Mouse (Mus musculus) urinary bladder, postnatal 36 days (tissue): ENCODE measurements at regions not wholly inside any gene's neighbourhood (a gene's known extent, or its start where the extent isn't known, plus 50 kb on each side); places are given as distances from the start of the nearest gene placed in this dataset.
"Not testable (repeated sequence)": the region's sequence is repeated elsewhere in the genome, so short reads cannot be mapped to it uniquely, and the experiment has no call there.

Experiments
- DNase-seq, 2 experiments: peaks; one replicate each; pipeline ENCODE4 v3.0.0; 2022; ENCODE audit warnings: low spot score in 2 of 2, mixed read lengths in 1 of 2

DNA sequence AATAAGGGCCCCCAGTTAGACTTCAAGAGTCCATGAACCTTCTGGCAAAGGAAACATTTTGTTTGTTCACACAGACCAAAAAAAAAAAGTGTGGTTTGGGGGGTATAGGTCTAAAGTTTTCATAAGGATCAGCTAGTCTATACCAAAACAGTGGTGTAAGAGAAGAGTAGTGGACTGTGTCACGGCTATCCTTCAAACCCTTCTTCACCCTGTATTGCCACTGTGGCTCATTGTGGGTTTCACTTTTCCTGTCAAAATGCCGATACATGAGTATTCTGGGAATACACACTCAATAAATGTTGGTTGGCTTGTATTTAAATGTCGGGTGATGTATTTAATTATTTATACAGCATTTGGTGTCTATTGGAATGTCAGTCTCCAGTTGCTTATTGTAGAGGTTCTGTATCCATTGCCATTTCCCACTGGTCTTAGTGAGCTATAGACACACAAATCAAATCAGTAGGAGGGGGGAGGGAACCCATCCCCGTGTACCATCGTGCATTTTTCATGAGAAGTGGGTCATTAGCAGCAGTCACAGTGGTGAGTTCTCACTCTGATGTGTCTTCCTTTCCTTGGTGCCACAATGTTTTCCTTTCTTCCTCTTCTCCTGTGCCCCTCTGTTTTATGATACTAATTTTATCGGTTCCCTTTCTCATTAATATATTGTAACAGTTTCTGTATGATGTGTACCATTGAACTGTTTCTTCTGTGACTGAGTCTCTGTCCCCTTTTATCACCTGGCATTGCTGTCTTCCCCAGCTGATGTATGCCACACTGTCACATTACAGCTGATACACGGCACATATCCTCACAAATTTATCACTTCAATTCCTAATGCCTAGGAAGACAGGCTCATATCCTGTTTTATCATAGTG lies 187.8 kb upstream of the Tsc22d2 start:
- no peak for DNase-seq

DNA sequence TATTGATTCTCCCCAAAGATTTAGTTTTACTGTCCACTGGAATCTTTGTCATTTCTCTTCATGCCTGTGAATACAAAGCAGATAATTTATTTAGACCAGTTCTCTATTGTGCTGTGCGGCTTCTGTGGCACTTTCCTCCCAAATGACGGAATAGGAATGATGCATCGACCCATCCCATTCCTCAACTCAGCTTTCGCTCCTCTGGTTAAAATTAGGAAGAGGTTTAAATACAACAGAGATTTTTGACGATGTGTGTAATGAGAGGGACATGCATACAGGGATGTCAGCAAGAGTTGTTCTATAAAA lies 187.2 kb upstream of the Tsc22d2 start:
- no peak for DNase-seq

DNA sequence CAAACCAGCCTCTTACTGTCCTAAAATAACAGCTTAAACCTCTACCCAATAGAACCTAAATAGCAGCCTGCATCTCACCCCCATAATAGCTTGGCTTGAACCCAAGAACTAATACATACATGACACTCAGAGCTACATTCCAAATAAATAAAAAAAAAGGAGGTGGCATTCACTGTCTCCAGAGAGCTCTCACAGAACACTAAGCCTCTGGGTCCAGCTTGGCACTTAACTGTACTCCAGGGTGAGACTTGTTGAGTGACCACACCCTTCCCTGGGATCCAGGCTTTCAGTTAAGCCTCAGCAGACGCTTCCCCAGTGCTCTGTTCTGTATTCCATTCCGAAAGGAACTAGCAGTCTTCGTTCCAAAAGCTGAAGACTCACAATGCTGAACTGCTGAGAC lies 186.3 kb upstream of the Tsc22d2 start:
- DNase-seq = no peak

DNA sequence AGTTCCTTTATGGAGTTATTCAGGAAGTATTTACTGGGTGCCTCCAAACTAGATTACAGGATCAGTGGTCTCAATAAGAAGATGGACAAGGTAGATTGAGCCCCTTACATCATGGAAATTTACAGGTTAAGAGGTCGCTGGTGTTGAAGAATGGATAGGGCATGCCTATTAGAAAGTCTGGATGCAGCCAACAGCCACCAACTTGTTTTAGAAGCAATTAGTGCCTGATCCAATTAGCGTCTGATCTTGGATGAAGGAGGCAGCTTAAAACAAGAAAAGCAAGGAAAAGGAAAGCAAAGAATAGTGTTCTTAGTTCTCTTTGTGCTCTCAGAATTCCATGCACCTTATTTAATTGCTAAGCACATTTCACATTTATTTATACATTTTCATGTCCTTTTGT lies 182.8 kb upstream of the Tsc22d2 start:
- DNase-seq = no peak

GRCm38 (mm10) chr3:58233296-58233695 lies 181.2 kb upstream of the Tsc22d2 start:
- DNase-seq = no peak

DNA sequence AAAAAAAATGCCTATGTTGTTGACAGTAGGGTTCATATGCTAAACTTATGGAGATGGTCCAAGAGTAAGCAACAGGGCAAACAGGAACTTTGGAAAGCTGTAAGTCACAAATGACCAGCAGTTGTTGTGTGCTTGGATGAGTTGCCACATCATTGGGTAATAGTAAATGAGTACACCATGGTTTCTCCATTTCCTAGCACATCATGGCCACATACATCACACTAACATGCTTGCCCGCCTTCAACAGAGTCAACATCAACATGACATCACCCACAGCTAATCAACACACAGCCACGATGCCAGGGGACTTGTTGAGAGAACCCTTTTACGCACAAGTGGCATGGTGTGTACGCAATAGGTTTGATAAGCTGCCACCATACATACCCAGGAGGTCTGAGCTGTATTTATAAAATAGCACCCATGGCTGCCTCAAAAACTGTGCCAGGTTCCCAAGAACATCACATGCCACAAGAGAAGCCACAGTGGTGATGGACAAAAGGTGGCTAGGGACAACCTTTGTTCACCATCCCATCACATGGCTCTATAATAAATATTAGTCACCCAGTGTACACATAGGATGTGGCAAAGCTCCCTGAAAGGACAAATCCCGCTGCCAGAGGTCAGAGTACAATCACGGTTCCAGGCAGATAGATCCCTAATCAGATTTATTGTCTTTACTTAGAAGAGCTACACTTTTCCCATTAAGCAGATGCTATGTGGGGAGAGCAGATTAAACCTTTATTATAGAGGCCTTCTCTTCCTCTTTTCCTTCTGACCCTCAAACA lies 179.5 kb upstream of the Tsc22d2 start:
- no peak for DNase-seq

DNA sequence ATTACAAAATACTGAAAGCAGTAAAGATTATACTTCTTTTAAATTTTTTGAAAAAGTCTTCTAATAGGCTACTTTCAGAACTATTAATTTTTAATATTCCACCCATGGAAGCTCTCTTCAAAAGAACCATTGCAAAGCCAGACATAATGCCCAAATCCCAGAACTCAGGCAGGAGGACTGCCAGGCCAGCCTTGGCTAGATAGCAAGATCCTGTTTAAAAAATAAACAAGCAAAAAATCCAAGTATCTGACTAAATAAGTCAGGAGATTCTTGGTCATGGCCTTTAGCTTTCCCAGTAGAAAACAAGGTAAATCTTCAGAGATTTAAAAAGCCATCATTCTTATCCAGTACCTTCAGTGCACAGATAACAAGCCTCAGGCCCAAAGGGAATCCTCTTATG lies 176.4 kb upstream of the Tsc22d2 start:
- DNase-seq = no peak

DNA sequence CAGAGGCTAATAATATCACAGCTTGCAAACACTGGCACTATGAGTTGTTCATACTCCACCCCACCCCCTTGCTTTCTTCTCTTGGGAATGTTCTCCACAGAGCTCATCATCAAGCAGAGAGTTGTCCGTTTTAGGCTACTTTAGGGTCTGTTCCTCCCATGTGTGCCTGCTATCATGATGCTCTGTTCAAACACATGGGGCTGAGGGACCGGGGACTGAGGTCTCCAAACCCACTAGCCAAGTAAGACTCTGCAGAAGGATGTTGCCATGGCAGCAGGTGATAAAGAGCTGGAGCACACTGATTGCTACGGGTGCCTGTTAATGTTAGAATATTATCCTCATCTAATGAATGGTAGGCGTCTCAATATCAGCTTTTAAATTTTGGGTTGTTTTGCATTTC lies 173.7 kb upstream of the Tsc22d2 start:
- no peak for DNase-seq

DNA sequence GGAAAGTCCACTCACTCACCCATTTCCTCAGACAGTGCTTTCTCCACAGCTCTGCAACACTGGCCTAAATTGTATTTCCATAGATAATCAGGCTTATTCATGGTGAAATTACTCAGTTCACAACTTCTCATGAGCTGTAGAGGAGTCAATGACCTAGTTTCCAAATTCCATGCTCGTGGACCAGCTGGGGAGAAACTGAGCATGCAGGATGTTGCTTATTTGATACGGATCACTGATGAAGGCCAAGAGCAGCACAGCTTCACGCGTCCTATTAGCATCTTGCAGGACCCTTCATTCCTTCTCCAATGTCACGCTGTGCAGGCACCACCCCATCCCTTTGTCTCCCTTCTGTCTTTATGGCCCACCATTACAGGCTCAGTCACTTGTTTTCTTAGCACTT lies 169.2 kb upstream of the Tsc22d2 start:
- DNase-seq = no peak

DNA sequence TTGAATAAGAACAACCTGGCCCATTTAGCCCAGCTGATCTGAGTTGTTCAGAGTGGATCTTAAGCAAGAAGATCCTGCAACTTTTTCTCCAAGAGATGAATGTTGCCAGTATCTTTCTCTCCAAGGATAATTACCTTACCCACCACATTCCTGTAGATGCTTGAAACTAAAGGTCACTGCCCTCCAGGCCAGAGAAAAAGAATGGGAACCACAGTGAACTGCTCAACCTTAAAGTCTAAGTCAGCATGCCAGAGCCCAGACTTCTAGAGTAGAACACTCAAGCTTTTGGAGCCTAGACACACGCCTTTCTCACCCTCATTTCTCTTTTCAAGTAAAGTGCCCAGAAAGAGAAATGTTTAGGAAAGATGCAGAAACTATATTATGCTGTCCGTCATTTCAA lies 166.5 kb upstream of the Tsc22d2 start:
- DNase-seq = no peak

- no peak for DNase-seq
Measured at GRCm38 (mm10) chr3:58253942-58254341, 160.6 kb upstream of the Tsc22d2 start.

DNA sequence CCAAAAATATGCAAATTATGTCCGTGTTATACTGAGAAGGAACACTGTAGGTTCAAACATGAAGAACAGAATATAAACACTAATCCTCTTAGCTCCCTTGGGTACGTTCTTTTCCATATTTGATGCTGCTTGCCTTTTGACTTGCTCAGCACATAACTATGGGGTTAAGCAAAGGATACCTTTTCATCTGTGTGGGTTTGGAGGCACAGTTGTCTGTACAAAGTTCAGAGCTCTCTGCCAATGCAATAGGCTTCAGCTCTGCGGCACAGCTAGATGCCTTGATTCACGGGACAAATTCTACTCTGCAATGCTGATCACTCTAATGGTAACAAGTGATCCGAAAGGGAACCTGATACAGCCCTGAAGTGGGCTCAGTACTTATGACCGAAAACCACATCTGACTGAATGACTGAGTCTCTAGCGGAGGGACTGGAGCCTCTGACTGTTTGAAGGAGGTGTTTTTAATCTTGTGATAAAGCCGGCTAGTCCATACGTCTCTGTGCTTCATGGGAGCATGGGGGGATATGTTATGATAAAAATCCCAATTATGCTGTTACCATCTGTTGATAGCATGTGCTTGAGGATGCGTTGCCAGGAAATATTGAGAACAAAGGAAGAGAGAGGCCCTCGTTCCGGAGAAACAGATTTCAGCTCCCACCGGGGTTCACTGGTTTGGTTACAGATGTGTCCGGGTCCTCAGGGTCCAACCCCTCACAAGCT lies 146.7 kb upstream of the Tsc22d2 start:
- DNase-seq = no peak

DNA sequence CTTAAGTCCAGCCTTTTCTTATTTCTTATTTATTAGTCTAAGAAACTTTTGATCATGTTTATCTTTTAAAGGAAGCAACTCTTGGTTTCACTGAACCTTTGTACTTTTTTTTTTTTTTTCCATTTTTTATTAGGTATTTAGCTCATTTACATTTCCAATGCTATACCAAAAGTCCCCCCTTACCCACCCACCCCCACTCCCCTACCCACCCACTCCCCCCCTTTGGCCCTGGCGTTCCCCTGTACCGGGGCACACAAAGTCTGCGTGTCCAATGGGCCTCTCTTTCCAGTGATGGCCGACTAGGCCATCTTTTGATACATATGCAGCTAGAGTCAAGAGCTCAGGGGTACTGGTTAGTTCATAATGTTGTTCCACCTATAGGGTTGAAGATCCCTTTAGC lies 143.1 kb upstream of the Tsc22d2 start:
- not testable (repeated sequence) for DNase-seq

GRCm38 (mm10) chr3:58281291-58281690 lies 133.2 kb upstream of the Tsc22d2 start:
- no peak for DNase-seq

GRCm38 (mm10) chr3:58284371-58284770 lies 130.1 kb upstream of the Tsc22d2 start:
- not testable (repeated sequence) for DNase-seq

DNA sequence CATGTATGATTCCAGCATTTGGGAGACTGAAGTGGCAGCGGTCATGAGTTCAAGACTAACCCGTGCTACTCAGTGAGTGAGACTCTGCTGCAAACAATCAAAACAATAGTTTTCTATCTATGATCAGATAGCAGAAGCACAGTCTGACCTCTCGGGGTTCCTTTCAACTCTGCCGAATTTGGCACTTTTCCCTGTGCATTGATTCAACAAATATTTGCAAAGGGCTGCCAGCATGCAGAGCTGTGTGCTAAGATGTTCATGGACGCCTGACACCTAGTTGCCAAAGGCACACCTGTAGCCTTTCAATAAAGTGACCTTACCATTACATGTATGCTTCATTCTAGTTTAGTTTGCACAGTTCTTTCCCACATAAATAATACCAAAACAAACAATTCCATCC lies 118.7 kb upstream of the Tsc22d2 start:
- no peak for DNase-seq

GRCm38 (mm10) chr3:58300213-58300612 lies 114.3 kb upstream of the Tsc22d2 start:
- DNase-seq = no peak

GRCm38 (mm10) chr3:58300801-58301485 lies 113.6 kb upstream of the Tsc22d2 start:
- no peak for DNase-seq

- DNase-seq = no peak
Measured at GRCm38 (mm10) chr3:58302322-58302721, 112.2 kb upstream of the Tsc22d2 start.

GRCm38 (mm10) chr3:58303746-58304145 lies 110.8 kb upstream of the Tsc22d2 start:
- DNase-seq = no peak

GRCm38 (mm10) chr3:58309601-58310000 lies 104.9 kb upstream of the Tsc22d2 start:
- DNase-seq = peak in 1 of 2 experiments; percentile 14

DNA sequence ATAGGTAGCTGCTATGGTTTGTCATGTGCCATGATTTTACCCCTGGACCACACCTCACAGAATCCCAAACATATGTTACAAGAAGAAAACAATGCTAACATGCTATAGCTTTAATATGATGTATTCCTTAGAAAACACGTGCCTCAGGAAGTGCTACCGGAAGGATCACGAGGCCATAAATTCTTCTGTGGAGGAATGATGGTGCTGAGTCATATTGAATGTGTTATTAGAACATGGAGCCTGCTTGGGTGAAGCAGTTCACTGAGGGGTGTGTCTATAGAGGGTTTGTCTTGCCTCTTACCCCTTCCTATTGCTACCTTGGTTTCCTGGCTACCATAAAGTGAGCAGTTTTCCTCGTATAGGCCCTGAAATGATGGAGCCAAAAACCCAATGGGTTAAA lies 104.1 kb upstream of the Tsc22d2 start:
- no peak for DNase-seq
